Mouse (Mus musculus) left cerebral cortex, adult 9 months (tissue): Measurements from ENCODE around the gene Smyd1.
"Not testable (repeated sequence)": the region's sequence is repeated elsewhere in the genome, so short reads cannot be mapped to it uniquely, and the experiment has no call there.

ENCODE experiments used
- DNase-seq, 2 experiments: peaks; one replicate each; pipeline ENCODE4 v3.0.0; 2022; ENCODE audit warnings: low spot score in 2 of 2

Smyd1 gene

DNA sequence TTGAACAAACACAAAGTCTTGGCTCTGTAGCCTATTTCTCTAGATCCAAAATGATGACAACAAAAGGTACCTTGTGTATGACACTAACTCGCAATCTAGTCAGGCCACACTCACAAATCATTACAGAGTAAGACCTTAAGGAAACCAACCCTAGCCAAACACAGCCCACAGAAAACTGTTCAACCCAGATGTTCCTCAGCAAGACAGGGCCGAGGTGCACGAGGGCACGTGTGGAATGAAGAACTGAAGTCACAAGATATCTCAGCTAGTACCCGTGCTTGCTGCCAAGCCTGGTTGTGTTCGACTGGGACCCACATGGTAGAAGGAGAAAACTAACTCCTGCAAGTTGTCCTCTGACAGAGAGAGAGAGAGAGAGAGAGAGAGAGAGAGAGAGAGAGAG, 7.8 kb upstream of the Smyd1 start:
- no peak for DNase-seq

DNA sequence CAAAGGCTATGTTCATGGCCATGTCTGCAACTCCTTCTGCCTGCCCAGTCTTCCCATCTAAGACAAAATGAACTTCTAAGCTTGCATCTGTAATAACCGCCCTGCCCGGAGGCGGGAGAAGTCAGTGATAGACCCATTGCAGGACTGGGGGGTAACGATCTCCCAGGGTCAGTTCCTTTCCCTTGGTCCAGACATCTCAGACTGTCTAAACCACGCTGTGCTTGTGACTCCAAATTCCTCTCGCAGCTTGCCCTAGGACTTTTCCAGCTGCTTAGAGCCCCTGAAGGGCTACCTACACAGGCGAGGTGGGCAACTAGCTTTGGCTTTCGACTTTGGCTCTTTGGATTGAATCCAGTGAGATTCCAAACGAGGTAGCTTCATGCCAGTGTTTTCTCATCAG, 2.8 kb upstream of the Smyd1 start:
- no peak for DNase-seq

DNA sequence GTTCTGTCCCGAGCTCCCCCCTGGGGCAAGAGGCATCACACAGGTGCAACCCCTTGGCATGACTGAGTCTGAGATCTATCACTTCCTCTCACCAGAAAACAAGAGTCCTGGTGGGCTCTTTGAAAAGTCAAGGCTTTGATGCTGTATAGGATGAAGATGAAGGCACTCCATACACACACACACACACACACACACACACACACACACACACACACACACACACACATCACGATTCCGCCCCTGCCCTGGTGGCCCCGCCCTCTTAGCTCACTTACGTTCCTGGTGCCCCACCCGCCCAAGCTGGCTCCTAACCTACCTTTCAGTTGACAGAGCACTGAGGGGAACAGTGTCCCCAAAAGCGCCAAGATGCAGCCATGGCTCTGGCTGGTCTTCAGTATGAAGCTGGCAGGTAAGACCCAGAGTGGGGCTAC, 473 bp upstream of the Smyd1 start, which contains the start of gene Cd8b1:
Gene Cd8b1, plus strand, starts transcription at position 298 of the 431 bp plus-strand sequence.
- DNase-seq, result no peak

DNA sequence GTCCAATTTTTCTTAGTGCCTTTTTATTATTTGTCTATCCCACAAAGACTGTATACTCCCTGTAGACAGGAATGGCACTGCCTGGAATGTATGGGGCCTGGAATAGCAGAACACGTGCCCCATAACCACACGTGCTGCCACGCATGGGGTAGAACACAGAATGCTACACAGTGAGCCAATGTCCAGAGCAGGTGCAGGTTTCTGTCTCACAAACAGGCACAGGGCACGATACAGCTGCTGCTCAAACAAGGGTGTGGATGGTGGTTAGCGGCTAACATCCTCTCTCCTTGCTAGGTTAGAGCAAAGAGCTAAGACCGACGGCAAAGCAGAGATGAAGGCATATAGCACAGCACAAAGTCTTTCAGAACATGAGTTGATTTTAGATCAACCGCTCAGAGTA, 14.5 kb downstream of the Smyd1 start:
- no peak for DNase-seq

DNA sequence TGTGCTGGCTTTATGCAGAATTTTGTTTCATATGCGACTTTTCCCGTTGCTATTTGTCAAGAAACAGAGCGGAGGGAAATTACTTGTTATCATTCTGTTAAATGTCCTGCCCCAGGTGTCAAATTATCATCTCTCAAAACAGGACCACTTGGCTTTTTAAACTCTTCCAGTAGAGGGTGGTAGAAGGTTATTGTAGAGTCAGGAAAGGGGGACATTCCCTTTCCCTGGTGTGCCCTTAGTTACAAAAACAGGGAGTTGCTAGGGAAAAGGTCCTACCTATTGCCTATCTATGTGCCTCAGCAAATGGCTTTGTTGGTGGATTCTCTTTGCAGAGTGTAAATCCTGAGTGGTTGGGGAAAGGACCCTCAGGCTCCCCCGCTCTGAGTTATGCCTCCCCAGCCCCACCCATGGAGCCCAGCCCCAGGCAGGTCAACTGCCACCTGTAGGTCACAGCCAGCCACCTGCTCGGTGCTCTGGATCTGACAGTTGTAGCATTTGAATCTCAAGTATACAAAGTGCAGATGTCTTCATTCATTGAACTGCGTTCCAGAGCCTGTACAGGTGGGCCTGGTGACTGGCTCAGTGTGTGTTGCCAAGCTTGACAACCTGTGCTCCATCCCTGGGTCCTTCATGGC, 19.8 kb downstream of the Smyd1 start:
- no peak for DNase-seq

DNA sequence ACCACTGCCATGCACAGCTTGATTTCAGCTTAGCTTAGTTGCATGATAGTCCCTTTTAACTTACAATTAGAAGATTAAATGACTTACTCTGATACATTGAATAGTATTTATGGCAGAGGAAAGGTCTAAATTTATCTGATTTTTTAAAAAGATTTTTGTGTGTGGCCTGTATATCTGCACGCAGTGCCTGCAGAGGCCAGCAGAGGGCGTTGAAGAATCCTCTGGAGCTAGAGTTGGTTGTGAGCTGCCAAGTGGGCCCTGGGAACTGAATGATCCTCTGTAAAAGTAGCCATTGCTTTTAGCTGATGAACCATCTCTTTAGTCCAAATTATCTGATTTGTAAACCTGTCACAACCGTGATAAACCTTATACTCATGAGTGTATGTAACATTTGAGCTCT, 23.3 kb downstream of the Smyd1 start:
- DNase-seq, result no peak

DNA sequence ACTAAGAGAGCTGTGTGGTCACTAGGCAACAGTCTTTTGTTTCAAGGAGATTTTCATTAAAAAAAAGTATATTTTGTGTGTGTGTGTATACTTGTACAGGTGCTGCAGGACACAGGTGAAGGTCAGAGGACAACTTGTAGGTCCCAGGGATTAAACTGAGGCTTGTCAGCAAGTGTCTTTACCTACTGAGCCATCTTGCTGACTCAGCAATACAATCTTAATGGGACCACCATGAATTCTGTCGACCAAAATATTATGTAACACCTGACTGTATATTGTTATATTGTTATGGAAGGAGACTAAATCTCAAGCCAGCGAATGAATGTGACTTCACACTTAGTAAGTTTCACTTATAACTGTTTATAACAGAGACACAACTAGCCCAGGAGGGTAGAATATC, 24.0 kb downstream of the Smyd1 start:
- no peak for DNase-seq

DNA sequence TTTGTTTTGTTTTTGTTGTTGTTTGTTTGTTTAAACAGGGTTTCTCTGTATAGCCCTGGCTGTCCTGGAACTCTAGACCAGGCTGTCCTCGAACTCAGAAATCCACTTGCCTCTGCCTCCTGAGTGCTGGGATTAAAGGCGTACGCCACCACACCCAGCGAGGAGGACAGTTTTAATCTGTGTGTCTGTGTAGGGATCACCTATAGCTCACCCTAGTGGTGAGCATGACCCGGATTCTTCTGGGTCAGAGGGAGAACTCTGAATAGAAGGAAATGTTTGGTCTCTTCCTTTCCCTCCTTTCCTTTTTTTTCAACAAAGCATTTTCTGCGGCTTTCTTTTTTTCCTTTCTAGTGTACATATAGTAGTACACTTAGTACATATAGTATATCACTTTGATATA, 26.7 kb downstream of the Smyd1 start:
- no peak for DNase-seq

DNA sequence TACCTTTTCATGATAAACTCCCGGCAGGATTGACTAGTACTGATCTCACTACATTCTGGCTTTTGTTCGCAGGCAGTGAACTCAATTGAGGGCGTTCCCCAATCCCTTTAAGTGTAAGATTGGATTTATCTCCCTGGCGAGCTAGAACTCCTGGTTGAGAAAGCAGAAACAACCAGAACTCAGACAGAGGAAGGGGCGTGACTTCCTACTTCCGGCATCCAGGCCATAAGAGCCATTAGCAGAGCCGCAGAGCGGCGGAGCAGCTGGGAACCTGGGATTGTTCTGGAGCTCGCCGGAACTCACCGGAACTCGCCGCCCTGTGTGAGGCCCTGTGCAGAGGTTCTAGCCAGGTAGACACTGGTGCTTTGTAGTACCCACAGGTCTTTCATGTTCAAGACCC, 28.5 kb downstream of the Smyd1 start:
- DNase-seq, result no peak

DNA sequence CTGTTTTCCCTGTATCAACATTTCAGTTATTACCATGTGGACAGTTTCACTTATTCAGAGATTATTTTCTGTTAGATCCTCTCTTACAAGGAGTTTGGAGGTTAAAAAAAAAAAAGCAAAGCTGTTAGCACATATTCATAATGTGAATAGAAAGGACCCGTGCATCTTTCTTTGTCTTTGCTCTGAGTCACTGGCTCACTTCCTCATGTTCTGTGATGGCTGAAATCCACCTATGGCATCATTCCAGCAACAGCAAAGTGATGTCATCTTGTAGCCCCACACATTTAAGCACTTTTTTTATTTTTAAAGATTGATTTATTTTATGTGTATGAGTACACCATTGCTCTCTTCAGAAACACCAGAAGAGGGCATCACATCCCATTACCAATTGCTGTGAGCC, 42.6 kb downstream of the Smyd1 start:
- DNase-seq, result no peak

DNA sequence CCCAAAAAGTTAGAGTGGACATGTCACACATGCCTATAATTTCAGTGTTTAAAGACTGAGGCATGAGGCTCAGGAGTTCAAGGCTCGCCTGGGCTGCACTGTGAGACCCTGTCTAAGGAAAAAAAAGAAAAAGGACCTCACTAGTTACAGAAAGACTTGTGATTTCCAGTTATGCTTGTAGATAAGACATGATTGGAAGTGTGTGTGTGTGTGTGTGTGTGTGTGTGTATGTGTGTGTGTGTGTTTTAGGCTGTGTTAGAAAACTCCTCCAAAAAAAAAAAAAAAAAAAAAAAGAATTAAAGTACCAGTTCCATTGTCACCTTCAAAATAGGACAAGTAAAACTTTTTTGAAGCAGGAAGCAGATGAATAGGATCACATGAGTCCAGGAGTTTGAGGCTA, 47.4 kb downstream of the Smyd1 start:
- no peak for DNase-seq

DNA sequence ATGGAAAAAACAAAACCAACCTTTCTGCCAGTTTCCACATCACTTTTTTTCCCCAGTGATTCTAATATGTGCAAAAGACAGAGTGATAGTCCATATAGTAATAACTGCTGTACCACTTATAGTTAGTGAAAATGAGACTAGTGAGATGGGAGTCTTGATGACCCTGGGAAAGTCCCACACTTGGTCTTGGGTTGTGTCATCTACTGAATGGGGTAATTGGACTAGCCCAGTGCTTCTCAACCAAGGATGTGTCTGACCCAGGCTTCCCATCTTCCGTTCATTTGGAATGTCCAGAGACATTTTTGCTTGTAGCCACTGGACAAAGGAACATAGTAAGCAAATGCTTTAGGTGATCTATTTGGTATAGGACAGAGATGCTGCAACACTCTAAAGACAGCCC, 48.3 kb downstream of the Smyd1 start:
- DNase-seq, result no peak

DNA sequence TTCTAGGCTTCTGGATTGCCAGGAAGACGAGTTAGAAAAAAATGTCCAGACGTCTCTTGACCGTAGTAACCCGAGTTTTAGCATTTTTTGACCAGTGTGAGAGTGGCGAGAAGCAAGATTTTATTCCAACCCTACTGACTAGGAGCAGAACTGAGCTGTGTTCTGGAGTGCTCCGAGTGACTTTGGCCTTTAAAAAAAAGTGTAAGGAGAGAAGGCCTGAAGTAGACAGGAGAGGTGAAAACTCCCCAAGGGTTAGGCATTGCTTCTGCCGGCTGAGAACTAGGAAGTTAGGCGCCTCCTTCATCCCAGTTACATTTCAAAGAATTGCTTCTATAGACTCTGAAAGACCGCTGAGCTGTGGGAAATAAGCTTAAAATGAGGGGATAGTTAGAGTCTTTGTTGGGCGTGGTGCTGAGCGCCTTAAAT, 49.7 kb downstream of the Smyd1 start:
- DNase-seq, result peak in 1 of 2 experiments; percentile 11

DNA sequence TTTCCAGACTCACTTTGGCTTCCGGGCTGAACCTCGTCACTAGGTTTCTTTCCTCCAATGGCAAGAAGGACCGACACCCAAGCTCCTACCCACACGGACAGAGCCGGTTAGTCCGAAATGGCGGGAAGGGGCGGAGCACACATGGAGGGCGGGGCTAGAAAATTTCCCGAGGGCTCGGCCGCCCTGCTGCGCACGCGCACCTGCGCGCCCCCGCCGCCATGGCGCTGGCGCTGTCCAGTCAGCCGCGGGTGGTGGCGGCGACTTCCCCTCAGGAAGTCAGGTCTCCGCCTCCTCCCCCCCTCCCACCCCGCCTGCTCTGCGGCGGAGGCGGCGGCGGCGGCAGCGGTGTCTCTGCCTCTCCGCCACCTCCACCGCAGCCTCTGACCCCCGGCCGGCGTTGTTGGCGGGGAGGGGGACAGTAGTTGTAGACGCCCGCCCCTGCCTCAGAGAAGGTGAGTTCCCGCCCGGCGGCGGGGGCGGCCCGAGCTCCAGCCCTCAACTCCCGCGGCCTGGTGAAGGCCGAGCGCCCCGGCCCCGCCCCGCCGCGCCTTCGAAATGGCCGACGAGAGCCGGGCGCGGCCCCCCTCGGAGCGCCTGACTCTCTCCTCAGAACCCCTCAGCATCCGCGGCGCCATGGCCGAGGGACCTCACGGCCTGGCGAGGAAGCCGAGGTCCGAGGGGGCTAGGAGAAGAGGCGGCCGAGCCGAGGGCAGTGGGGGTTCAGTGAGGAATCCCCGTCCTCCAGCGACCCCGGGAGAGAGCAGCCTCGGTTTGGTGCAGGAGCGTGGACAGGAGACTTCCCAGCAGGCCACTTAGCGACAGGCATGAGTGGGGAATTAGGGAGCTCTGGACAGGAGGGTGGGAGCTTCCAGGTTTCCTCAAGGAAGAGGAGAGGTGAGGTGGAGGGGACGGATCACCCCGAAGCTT, 50.4 kb downstream of the Smyd1 start, which contains the start of gene Krcc1:
Gene Krcc1, plus strand, starts transcription at position 289 of the 927 bp plus-strand sequence.
- DNase-seq, result peak; percentile 95 to 97

DNA sequence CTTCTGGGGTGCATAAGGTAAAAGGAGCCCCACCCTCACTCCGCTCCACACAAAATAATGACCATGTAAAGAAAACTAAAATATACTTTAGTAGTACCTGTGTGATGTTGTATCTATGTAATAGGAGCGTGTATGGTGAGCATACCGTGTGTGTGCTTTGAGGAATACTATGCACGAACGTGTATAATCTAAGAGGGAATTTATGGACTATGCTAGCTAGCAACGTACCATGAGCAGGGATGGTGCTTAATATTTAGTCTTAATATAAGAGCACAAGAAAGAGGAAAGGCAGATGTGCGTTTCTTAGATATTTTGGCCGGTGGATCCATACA, 51.0 kb downstream of the Smyd1 start:
- no peak for DNase-seq

DNA sequence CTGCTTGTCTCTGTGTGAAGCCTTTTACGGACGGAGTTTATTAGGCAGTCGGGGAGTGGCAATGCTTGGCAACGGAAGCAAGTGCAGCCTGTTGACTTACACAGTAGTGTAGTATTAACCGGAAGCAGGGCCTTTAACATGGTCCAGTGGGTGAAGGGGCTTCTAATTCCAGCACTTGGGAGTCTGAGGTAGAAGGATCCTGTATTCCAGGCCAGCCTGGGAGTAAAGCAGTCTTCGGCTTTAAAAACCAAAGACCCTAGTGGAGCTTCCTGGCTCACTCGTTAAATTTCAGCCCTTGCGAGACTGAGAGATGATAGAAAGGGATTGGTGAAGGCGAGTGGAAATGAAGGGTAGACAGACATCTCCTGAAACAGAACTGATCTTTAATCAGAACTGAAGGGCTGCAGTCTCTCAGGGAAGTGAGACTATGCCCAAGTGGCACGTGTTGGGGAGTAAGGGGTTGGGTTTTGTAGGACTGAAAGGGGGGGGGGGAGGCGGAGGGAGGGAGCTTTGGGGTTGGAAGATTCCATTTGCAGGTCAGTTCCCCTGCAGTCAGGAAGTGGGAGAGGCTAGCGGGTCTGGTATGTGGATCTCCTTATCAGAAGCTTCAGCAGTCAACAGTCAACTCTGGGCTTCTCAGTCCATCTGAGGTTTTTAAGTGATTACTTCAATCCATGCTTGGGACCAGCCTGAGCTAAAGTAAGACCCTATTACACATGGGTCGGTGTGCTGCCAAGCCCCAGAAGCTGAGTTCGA, 51.6 kb downstream of the Smyd1 start:
- DNase-seq, result peak in 1 of 2 experiments; percentile 21

DNA sequence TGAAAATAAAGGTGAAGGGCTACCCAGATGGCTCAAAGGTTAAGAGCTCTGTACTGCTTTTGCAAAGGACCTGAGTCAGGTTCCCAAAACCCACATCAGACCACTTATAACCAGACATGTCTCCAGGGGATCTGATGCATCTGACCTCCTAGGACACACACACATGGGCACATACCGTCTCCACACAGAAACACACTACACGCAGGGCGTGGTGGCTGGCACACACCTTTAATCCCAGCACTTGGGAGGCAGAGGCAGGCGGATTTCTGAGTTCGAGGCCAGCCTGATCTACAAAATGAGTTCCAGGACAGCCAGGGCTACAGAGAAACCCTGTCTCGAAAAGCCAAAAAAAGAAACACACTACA, 52.4 kb downstream of the Smyd1 start:
- not testable (repeated sequence) for DNase-seq

DNA sequence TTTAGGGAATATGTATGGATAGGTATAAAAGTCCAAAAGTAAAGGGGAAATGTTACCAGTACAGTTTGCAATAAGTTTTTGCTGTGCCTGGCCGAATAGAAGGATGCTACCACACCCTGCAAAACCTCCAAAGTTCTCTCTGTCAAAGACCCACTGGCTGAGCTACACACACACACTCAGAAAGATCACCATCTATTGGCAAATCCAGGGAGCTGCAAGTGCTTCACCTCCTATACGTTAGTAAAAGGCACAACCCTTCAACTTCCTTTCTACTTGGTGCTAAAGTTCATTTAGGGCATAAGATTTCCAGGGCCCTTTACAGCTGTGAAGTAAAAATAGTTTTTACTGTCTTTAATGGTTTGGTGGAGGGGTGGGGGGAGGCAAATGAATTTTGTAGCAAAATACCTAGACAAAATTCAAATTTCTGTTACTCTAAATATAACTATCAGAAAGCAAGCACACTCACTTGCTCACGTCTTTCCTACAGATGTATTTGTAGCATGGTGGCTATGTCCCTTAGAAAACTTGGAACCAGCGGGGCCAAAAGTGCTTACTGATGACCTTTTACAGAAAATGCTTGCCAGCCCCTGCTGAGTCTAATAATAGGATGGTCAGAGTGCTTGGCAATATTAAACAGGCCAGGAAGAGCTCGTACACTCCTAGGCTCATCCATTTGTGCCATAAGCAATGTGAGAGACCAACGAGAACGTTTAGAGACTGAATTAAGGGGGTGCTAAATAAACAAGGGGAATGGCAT, 52.9 kb downstream of the Smyd1 start:
- no peak for DNase-seq

DNA sequence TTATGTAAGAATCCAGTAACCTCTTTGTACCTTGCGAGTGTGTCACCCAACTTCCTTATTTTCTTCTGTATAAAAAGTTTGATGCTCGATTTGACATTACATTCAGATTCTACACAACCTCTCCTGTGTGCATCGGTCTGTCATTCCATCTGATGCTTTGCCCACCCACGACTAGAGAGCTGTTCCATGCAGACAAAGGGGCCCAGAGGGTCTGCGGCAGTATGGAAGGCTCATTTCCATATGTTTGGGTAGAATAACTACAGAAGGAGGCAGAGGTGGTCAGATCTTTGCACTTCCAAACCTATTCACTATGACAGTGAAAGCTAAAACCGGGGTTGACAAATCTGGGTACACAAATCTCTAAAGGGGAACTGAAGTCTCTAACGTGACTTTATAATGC, 54.4 kb downstream of the Smyd1 start:
- DNase-seq, result not testable (repeated sequence)

DNA sequence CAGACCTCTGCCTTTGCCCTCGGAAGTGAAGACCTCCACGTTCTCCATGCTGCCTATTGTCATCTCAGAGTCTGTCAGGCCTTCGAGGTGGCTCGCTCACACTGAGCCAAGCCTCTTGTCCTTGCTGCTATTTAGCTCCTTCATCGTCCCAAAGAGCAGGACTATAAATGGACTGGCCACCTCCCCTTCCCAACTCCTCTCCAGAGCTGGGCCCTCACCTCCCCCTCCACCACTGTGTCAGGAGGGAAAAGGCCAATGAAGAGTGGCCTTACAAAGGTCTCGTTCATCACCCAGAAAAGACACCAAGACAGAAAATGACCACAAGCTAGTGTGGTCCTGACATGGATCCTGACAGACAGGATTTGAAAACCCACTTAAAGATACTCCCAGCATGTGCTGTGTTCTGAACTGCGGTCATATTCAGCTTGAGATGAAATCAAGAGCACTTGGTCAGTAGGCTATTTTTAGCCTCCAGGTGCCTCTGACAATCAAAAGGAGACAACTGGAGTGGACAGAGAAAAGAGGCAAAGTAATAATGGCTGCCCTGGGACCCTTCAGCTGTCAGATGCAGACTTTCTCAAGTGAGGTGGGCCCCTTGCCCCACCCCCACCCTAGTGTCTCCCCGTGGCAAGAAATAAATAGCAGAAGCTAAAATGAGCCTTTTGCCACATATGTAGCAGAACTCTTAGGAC, 59.7 kb downstream of the Smyd1 start:
- no peak for DNase-seq

DNA sequence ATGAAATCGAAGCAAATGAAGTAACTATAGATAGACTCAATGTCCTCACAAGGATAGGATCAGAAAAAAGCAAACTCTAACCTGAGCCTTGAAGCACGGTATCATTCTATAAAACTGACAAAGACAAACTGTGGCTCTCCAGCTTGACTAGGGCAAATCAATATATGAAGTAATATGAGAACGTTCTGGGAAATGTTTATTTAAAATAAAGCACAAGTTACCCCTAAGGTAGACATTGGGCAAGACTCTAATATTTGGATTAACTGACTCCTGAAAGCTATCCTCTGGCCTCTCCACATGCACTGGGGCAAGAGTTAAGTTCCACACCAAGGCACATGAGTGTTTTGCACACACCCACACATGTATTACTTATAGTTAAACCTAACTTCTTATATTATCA, 61.0 kb downstream of the Smyd1 start:
- DNase-seq, result no peak
